14 mouse cellular contexts compared by ENCODE assay signal in the genomic region with DNA sequence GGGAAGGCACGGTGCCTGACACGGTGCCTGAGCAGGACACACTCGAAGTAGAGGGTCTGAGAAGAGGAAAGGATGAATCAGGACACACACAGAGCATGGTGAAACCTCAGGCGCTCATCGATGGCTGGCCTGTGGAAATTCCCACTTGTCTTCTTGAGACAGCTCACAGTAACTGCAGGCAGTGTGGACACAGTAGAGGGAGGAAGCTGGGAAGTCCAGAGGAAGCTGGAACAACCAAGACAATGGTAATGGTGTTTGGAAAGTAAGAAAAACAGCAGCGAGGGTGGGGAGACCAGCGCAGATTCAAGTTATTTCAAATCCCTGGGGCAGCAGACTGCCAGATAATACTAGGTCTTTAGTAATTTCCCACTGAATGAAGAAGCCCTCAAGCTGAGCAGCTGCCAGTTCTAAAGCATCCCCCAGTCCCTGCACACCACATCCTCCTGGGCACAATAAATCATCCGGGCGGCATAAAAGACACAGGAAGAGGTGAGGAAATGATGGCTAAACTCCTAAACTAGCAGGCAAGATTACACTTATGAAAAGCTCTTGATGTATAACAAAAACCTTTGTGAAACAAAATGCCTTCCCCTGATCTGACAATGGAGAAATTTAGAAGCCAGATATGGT. TPM values are rescaled to one million over a fixed set of nuclear protein-coding genes. Genes with fewer than 3 reads are reported as not detected.
DNase-seq lines count a peak whose midpoint lies in the region; ATAC-seq and TF ChIP-seq lines count a peak whose summit lies in the region.
"Had no signal": no experiment of that assay in that cellular context is flagged by ENCODE, and none has a peak within 500 bp of the region (broad histone marks: within the 10 kb centered on the region; RNA-seq: fewer than 3 reads in every experiment).

No protein-coding gene starts in this region.

- ATAC-seq in neural tube, embryonic 15.5 days (ENCODE audit: low FRiP score), result no peak
- peak; percentile 61 for ATAC-seq in lung, postnatal 0 days
- ATAC-seq: forebrain, embryonic 14.5 days had no signal

- 49% methylated on average over 9 of the region's 9 CpGs for WGBS in neural tube, embryonic 15.5 days
- 56% methylated on average over 9 of the region's 9 CpGs for WGBS in lung, postnatal 0 days

- no peaks in the 10 kb centered on the region for H3K9me3 ChIP-seq in neural tube, embryonic 15.5 days (replicated peaks)
- H3K9me3 ChIP-seq in lung, postnatal 0 days (ENCODE audit: low read length), result no peaks in the 10 kb centered on the region
- H3K9me3 ChIP-seq: heart, embryonic 13.5 days had no signal

- peak; percentile 14 for DNase-seq in adrenal gland, postnatal 14 days
- no peak for DNase-seq in adrenal gland, postnatal 25 days
- peak; percentile 25 for DNase-seq in neural tube, embryonic 10.5 days (ENCODE audit: extremely low spot score, low spot score)
- peak; percentile 12 for DNase-seq in lung, postnatal 0 days (ENCODE audit: low spot score)
- DNase-seq in left cerebral cortex, postnatal 36 days (ENCODE audit: low spot score in 2 of 2), result no peak
- DNase-seq in cerebellum, postnatal 4 days (ENCODE audit: low spot score in 2 of 2), result no peak
- DNase-seq in layer of hippocampus, postnatal 25 days (ENCODE audit: extremely low spot score in 1 of 2, low spot score in 1 of 2), result no peak
- DNase-seq: adrenal gland, adult 8-10 months; cerebellum, postnatal 36 days; liver had no signal

- H3K4me2 ChIP-seq in neural tube, embryonic 15.5 days, result no peak overlapping the region
- H3K4me2 ChIP-seq in lung, postnatal 0 days (replicated peaks; ENCODE audit: low read depth, low read length), result no peak overlapping the region
- H3K4me2 ChIP-seq: heart, embryonic 13.5 days; midbrain, embryonic 11.5 days had no signal

- H3K27ac ChIP-seq in neural tube, embryonic 15.5 days (replicated peaks), result no peak overlapping the region
- no peak overlapping the region for H3K27ac ChIP-seq in lung, postnatal 0 days (ENCODE audit: low read length)
- H3K27ac ChIP-seq: heart, embryonic 13.5 days had no signal

- intact Hi-C loops in left cerebral cortex, postnatal 36 days (cut with DNase I), result no loop called here

- no peak for TF ChIP-seq EP300 in lung, postnatal 0 days (IDR thresholded peaks at IDR 0.05)

- no peak overlapping the region for H3K4me3 ChIP-seq in neural tube, embryonic 15.5 days (replicated peaks)
- no peak overlapping the region for H3K4me3 ChIP-seq in lung, postnatal 0 days (ENCODE audit: low read depth, low read length)
- H3K4me3 ChIP-seq: heart, embryonic 13.5 days had no signal

- 0 out of 2 replicates have a peak, but pooled peaks cover 5% of the 10 kb centered on the region for H3K4me1 ChIP-seq in neural tube, embryonic 15.5 days
- no peaks in the 10 kb centered on the region for H3K4me1 ChIP-seq in lung, postnatal 0 days (ENCODE audit: insufficient read depth, low read depth, low read length)
- H3K4me1 ChIP-seq: heart, embryonic 13.5 days had no signal

- H3K9ac ChIP-seq in neural tube, embryonic 15.5 days (replicated peaks), result no peak overlapping the region
- H3K9ac ChIP-seq in lung, postnatal 0 days (replicated peaks; ENCODE audit: low read depth), result no peak overlapping the region
- H3K9ac ChIP-seq: heart, embryonic 13.5 days had no signal

- H3K36me3 ChIP-seq in neural tube, embryonic 15.5 days, result no peaks in the 10 kb centered on the region
- no peaks in the 10 kb centered on the region for H3K36me3 ChIP-seq in lung, postnatal 0 days (ENCODE audit: insufficient read depth, low read length)
- H3K36me3 ChIP-seq: heart, embryonic 13.5 days had no signal

- no peak for TF ChIP-seq CTCF in lung, postnatal 0 days (IDR thresholded peaks at IDR 0.05)

- no peaks in the 10 kb centered on the region for H3K27me3 ChIP-seq in neural tube, embryonic 15.5 days (replicated peaks)
- no peaks in the 10 kb centered on the region for H3K27me3 ChIP-seq in lung, postnatal 0 days (replicated peaks; ENCODE audit: insufficient read depth, low read length)
- H3K27me3 ChIP-seq: heart, embryonic 13.5 days had no signal

RNA-seq across cellular contexts. Expression of a gene that starts 24.3 kb away (rescaled TPM):
- 1.7 and 2.7 TPM in 2 replicates for total RNA-seq in adrenal gland, postnatal 14 days (2021)
- 0.90 and 1.6 TPM in 2 replicates for total RNA-seq in adrenal gland, postnatal 25 days (2021)
- polyA plus RNA-seq in neural tube, embryonic 15.5 days (2015; fragmentation: Nextera tagmentation; extraction: Ambion mirVana), result 5.7 and 7.0 TPM in 2 replicates
- polyA plus RNA-seq in lung, postnatal 0 days (2015; fragmentation: Nextera tagmentation; extraction: Ambion mirVana), result 2.9 and 3.4 TPM in 2 replicates
- 10 to 100 TPM; 10.1 to 10.5 TPM for total RNA-seq in left cerebral cortex, postnatal 36 days (2021)
- 1 to 10 TPM; 4.6 to 5.2 TPM for total RNA-seq in layer of hippocampus, postnatal 25 days (2021)

Comparison
In these comparisons a context has a peak if more than half of its experiments do, and no peak if none do; other contexts are left out.
1. DNase-seq: peak in adrenal gland, postnatal 14 days (single experiment), neural tube, embryonic 10.5 days (single experiment) and lung, postnatal 0 days (single experiment); none in adrenal gland, postnatal 25 days (single experiment), left cerebral cortex, postnatal 36 days (0 of 2), cerebellum, postnatal 4 days (0 of 2) and layer of hippocampus, postnatal 25 days (0 of 2).